Mouse (Mus musculus) megakaryocyte-erythroid progenitor cell, adult 5-6 weeks (primary cell): Measurements from ENCODE around the gene Rpl36. TPM values are rescaled to one million over a fixed set of nuclear protein-coding genes. Genes with fewer than 3 reads are reported as not detected.

Experiments
- ATAC-seq: replicated peaks from 2 replicates; pipeline ENCODE4 v1.8.0; 2016; ENCODE audit warnings: mild to moderate bottlenecking, inconsistent platforms; ENCODE audit not compliant: severe bottlenecking, poor library complexity, low FRiP score, low TSS enrichment
- total RNA-seq, 2 experiments: library from RNA; stranded (forward) in 1 of 2; stranded (reverse) in 1 of 2; fragments of 200-1000, 215-1000 nt in 1 of 2; fragments of >200 nt in 1 of 2; fragmentation: Nextera tagmentation in 1 of 2; gene quantifications; 2 replicates each; pipeline ENCODE4 v1.2.3; 2014 to 2017

Rpl36 gene
- total RNA-seq (2014; fragmentation: Nextera tagmentation) (2,912 and 4,512 TPM in 2 replicates), total RNA-seq (2017) (2,001 and 2,083 TPM in 2 replicates)

DNA sequence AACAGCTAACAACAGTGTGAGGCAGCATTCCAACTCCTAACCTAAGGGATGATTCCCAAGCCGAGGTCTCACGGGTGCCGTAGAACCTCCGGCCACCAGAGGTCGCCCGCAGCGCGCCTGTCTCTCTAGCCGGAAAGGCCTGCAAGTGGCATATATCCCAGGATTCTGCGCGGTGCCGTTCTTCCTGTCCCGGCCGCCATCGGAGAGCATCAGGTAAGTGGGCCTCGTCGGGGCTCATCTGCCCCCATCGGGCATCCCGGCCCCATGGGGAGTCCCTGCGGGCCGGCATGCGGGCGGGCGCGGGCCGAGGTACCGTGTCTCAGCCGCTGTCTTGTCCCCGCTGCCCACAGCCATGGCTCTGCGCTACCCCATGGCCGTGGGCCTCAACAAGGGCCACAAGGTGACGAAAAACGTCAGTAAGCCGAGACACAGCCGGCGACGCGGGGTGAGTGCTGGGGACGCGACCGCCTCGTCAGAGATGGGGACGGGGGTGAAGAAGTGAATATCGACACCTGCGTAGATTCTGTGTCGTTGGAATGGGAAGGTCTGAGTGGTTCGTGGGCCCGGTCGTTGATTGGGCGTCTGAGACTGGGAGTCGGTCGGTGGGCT, at the start of gene Rpl36:
Rpl36 (plus strand) TSS at position 181 of the 609 bp plus-strand sequence.
- ATAC-seq, result peak; percentile 39

DNA sequence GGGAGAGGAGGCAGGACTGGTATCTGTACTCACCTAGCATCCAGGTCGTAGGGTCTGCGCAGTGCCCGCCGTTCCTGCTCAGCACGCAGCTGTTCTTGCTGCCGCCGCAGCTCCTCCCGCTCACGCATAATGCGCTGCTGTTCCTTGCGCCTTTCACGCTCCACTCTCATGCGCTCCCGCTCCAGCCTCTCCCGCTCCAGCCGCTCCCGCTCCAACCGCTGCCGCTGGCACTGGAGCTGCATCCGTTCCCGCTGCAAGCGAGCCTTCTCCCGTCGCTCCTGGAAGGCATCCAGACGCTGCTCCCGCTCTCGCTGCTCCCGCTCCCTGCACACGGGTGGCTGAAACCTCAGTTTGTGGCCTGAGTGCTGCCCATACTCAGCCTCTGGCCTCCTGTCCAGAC, 46.9 kb upstream of the Rpl36 start:
- ATAC-seq, result no peak

DNA sequence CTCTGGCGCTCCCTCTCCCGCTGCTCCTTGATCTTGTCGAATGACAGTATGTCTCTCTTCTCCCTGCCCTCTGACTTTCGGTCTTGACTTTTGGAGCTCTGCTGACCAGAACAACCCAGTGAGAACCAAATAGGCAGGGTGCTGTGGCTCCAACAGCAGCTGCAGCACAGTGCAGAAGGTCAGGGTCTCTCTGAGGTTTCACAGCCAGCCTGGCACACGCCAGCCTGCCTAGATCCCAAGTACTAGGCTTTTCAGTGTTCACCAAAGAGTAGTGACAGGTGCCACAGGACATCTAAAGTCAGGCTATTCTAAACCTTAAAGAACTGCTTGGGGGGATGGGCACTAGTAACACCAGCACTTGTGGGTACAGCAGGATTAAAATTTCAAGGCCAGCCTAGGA, 46.3 kb upstream of the Rpl36 start:
- no peak for ATAC-seq

DNA sequence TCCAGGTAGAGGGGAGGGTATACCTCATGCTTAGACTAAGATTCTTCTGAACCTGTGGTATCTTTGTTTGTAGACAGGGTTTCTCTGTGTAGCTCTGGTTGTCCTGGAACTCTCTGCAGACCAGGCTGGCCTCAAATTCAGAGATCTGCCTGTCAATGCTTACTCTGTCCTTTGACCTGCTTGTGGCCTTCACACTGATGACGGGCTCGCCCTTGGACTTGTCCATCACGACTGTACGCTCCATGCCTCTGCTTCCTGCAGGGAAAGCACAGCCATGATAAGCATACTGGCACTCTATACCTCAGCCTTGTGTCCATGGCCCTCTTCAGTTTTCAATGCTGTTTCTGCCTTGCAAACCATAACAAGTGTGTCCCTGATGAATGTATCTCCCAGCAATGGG, 45.8 kb upstream of the Rpl36 start:
- ATAC-seq, result no peak

DNA sequence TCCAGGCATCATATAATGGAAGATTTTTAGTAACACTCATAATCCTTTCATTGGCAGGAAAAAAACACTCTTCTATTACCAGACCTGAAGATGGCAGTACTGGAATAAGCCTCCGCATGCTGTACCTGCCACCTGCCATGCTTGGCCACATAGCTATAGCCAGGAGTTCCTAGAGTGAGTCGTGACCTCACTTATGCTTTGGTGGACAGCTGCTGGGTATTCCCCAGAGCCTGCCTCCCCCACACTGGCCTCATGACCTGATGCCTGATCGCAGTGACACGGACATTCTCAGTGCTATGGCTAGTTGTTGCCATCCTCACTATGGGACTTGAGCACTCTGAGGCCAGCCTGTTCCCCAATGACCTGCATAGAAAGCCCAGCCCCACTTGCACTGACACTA, 42.9 kb upstream of the Rpl36 start:
- no peak for ATAC-seq

DNA sequence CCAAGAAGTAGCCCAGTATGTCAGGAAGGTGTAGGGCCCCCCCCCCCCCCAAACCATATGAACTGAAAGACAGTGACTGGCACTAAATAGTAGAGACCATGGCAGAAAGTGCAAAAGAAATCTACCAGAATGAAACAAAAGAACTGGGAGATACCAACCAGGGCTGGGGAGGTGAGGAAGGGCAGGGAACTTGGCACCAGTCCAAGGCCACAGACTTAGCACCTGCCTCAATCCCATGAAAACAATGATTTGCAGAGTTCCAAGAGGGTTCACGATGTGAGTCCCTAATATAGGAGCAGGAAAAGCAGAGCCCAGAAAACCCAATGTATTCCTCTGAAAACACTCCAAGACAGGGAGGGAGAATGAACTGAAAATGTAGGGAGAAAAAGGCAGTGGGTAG, 41.1 kb upstream of the Rpl36 start:
- ATAC-seq, result no peak

DNA sequence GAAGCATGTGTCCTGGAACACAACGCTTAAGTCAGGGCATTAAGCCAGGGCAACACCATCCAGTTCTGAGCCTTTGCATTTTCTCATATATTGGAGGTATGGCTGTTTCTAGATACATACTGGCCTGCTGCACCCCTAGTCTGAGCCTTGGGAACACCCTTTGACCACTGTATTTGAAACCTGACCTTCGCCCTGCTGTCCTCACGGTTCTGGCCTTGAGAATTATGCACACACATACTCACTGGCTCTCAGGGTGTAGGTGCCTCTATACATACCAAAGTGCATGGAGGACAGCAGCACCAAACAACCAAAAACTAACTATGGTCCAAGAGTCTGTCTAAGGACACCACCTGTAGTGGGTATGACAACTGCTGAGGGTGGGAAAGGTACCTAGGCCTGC, 40.3 kb upstream of the Rpl36 start:
- no peak for ATAC-seq

DNA sequence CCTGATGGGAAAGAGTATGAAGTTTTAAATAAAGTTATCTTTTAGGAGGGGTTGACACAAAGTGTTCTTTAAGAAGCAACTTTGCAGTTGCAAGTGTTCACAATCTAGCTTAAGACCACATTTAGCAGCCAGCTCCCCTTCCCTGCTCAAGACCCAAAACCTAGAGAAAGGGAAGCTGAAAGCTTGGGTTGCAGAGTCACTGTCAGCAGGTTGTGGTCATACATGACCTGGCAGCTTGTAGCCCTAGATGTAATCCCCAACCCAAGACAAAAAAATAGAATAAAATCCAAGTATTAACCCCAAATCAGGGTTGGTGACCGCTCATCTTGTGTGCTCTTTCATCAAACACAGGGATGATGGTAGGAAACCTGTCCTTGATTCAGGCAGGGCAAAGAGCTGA, 30.1 kb upstream of the Rpl36 start:
- no peak for ATAC-seq

DNA sequence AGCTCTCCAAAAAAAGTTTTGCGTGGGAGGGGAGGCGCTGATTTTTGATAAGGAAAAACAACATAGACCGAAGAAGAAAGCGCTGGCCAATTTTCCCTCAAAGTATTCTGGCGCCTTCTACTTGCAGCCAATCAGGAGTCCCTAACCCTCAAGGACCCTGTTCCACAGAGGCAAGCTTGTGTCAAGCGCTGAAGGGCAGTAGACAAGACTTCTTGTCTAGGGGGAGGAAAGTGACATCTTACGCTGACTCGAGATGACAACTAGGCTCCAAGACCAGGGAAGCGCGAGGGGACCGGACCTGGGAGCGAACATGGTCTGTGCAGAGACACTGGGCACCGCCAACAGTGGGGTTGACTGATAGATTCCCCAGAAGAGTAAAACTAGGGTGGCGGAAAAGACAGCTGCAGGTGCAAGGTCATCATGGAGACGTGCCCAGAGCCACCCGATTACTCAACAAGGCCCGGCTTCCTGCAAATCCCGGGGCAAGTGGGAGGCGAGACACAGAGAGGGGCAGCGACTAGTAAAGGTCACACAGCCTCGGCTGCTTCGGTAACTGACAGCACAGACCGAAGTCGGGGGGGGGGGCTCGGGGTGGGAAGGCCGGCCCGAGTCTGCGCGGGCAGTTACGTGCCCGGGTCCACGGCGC, 29.5 kb upstream of the Rpl36 start:
- ATAC-seq, result no peak

DNA sequence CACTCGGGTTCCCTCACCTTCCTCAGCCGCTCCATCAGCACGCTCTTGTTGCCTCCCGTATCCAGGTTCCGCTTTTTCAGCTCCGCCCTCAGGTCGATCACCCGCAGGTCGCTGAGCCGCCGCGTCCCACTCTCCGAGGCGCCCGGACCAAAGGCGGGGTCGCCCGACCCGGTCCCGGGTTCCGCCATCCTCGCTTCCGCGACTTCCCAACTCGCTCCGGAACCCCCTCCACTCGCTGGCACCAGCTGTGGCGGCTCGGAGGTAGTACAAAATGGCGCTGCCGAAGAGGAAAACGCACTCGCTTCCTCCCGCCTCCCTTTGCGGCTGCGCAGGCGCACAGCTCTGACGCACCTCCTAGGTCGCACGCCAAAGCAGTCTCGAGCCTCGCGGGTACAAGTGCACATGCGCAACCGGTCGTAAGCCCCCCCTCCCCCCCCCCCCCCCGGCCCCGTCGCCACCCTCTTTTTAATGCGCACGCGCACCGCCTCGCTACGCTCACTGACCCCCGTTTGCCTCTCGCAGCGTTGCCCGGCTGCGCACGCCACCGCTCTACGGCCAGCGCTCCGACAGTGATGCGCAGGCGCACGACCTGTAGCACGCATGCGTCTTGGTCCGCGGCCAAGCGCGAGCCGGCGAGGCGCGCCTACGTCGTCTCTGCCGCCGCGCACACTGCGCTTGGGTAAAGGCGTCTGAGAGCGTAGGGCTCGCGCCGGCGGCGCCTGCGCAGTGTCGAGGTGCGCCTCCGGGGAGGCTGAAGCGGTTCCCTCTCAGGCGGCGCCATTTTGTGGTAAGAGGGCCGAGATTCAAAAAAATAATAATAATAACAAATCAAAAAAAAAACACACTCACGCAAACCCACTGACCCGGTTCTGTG, 28.7 kb upstream of the Rpl36 start, which contains the start of the genes Safb2 and Safb:
Safb2 (minus strand) TSS at position 329 of the 874 bp plus-strand sequence.
Safb (plus strand) TSS at position 569 of the 874 bp plus-strand sequence.
- ATAC-seq, result peak; percentile 81

DNA sequence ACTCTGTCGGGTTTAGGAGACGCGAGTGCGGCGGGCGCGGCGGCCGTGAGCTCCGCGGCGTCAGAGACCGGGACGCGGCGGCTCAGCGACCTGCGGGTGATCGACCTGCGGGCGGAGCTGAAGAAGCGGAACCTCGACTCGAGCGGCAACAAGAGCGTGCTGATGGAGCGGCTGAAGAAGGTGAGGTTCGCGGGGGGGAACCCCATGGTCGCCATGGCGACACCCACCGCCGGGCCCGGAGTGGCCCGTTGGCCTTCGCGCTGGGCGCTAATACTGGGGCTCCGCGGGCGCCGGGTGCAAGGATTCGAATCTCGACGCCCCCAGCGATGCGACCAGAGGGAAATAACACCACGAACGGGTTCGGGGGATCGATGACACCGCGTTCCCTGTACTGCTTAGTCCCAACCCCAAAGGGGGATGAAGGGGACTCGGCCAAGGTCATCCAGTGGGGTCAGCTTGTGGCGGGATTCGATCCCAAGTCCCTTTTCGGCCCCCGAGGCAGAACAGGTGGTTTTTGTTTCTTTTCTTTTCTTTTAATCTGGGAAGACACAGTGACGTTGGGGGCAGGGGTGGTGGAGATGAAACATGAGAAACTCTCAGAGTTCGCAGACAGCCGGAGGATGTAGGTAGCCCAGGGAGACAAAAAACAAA, 27.9 kb upstream of the Rpl36 start:
- ATAC-seq, result no peak; the same call in 1 of the 2 replicates

DNA sequence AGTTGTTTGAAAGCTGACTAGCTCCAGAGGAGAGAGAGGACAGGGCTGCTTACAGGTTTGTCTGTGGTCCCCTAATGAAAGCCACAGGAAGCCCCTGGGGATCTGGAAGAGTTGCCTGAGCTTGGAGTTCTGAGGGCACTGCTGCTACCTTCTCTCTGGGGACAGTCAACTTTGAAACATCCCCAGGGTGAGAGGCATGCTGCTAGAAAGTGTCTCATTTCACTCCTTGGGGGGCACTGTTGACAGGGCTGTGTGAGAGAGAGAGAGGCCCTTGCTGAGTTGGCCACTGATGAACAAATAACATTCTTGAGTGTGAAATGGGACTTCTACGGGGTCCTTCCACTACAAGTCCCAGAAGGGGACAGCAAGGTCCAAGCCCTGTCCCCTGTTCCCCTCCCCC, 25.4 kb upstream of the Rpl36 start:
- ATAC-seq, result no peak

DNA sequence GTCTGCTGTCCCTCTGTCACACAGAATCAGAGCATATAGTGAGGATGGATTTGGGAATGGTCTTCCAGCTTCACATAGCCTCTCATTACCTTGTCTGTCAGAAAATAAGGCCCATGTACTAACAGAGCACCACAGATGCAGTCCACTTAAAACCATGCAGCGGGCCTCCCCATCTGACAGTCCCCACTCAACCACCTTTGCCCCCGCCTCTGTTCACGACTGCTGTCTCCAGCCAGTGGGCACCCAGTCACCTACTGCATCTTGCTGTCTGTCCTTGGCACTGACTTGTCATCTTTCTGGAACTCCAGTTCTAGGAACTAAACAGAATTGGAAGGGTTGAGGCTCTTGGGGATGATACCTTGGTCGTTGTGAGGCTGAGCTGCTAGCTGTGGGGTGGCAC, 24.3 kb upstream of the Rpl36 start:
- ATAC-seq, result no peak

DNA sequence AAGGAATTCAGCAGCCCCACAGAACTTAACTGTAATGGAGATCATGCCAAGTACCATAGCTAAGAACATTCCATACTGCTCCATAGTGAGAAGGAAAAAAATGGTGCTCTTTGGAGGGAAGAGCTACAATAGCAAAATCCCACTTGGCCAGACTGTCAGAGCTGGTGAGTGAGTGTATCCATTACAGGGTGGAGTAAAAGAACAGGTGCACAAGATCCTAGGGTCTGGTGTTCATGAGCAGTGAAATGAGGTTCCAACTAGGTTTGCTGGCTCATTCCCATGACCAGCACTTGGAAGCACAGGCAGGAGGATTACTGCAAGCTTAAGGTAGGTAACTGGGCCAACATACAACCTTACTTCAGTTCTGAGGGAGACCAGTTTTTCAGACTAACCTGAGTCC, 20.7 kb upstream of the Rpl36 start:
- no peak for ATAC-seq

DNA sequence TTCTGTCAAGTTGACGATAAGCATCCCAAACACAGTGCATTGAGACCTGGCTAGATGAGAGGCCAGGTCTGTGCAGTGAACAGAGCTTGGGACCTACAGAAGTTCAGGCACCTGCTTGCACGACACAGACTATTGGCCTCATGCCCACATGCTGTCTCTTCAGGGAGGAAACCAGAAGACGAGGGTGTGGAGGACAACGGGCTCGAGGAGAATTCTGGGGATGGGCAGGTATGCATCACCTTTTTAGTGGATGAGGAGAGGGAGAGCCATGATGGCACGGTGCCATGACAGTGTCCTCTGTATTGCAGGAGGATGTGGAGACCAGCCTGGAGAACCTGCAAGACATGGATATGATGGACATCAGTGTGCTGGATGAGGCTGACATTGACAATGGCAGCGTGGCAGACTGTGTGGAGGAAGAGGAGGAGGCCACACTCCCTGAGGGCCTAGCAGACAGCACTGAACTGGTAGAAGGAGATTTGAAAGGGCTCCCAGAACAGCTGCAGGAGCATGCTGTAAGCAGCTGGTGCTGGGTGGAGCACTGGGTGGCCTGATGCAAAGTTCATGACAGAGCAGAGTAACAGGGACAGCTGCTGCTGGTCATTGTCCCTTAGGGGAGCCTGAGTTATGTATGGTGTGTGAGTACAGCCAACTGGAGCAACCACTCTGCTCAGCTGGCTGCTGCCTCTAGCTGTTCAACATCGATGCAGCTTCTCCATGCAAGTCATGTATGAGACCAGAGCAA, 19.5 kb upstream of the Rpl36 start:
- ATAC-seq, result no peak

DNA sequence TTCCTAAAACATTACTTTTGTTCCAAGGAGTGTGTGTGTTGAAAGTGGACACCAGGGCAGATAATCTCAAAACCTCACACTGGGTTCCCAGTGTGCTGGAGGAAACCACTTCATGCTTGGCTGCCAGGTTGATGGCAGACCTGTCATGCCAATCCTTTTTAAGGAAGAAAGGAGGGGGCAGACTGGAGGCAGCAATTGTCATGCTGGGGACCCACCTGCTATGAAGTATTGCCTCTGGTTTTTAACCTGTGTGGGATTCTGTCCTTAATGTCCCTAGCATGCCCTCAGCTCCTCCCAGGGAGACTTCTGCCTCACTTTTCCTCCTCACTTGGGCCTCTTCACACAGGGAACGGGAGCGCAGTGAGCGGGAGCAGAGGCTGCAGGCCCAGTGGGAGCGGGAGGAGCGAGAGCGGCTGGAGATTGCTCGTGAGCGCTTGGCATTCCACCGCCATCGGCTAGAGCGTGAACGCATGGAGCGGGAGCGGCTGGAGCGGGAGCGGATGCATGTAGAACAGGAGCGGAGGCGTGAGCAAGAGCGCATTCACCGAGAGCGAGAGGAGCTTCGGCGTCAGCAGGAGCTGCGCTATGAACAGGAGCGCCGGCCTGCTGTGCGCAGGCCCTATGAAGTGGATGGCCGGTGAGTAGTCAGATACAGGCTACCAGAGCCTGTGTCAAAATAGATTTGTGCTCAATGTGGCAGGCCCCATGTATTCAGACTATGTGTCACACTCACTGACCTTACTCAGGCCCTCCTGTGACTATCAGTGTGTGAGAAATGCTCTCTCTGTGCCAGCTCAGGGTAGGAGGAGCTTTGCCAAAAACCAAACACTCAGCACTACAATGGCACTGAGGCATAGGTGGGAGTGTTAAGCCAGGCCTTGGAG, 9.8 kb upstream of the Rpl36 start:
- no peak for ATAC-seq

DNA sequence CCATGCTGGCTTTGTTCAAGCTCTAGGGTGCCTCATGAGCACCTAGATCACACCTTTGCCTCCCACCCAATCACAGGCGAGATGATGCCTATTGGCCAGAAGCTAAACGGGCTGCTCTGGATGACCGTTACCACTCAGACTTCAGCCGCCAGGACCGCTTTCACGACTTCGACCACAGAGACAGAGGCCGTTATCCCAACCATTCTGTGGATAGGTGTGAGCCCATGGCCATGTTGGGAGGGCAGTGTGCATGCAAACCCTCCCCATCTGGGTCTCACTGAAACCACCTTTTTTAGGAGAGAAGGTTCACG, 9.2 kb upstream of the Rpl36 start:
- no peak for ATAC-seq

DNA sequence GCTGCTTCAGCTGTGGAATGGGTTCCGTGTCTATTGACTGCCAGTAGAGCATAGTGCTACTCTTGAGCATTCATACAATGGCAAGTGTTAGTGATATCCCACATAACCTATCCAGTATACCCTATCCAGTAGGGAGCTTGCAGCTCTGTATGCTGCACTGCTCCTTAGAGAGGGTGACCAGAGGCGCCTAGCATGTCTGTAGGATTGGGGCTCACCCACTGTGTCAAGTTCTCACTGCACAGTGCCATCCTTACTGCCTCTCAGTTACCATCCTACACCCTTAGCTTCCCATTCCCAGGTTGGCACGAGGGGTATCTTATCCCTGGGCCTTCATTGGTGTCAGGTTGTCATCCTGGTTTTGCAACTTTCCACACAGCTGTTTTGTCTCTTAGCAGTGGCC, 8.8 kb upstream of the Rpl36 start:
- no peak for ATAC-seq
